Mouse (Mus musculus) limb, embryonic 15.5 days (tissue): ENCODE measurements around the gene Hist1h2be. TPM values are rescaled to one million over a fixed set of nuclear protein-coding genes. Genes with fewer than 3 reads are reported as not detected.
"Not testable (repeated sequence)": the region's sequence is repeated elsewhere in the genome, so short reads cannot be mapped to it uniquely, and the experiment has no call there.

Experiments
- ATAC-seq: fragments of 200-750 bp; cut with Nextera tagmentation; 2 replicates; pipeline ENCODE4 v1.8.0; 2017; ENCODE audit warnings: low read depth, moderate TSS enrichment; ENCODE audit not compliant: insufficient number of reproducible peaks, low FRiP score, low TSS enrichment
- H3K27ac ChIP-seq: fragments of 300-500 bp; sonication (generic); 2 replicates; pipeline ENCODE4 v1.5.1; 2015; ENCODE audit warnings: moderate library complexity, mild to moderate bottlenecking, inconsistent platforms
- H3K27me3 ChIP-seq: fragments of 300-500 bp; sonication (generic); 2 replicates; pipeline ENCODE4 v1.6.1; 2015; ENCODE audit warnings: inconsistent platforms
- H3K36me3 ChIP-seq: fragments of 300-500 bp; sonication (generic); 2 replicates; pipeline ENCODE4 v1.6.1; 2015; ENCODE audit warnings: inconsistent platforms
- H3K4me1 ChIP-seq: fragments of 300-500 bp; sonication (generic); 2 replicates; pipeline ENCODE4 v1.6.1; 2015; ENCODE audit warnings: inconsistent platforms
- H3K4me2 ChIP-seq: fragments of 300-500 bp; sonication (generic); 2 replicates; pipeline ENCODE4 v1.6.1; 2015; ENCODE audit warnings: mild to moderate bottlenecking, inconsistent platforms
- H3K4me3 ChIP-seq: fragments of 300-500 bp; sonication (generic); 2 replicates; pipeline ENCODE4 v1.5.1; 2015; ENCODE audit warnings: mild to moderate bottlenecking, inconsistent platforms
- H3K9ac ChIP-seq: fragments of 300-500 bp; sonication (generic); 2 replicates; pipeline ENCODE4 v1.6.1; 2015; ENCODE audit warnings: inconsistent platforms
- H3K9me3 ChIP-seq: fragments of 300-500 bp; sonication (generic); 2 replicates; pipeline ENCODE4 v1.6.1; 2016; ENCODE audit warnings: inconsistent platforms
- WGBS: fragments of 180-500 bp; shearing (Covaris S2); methylation state at CpG from one replicate; pipeline ENCODE4 v1.1.7; 2015; 5-methylcytosine and 5-hydroxymethylcytosine counted together
- polyA plus RNA-seq: library from polyadenylated mRNA; unstranded; fragments of >200 nt; fragmentation: Nextera tagmentation; extraction: Ambion mirVana; gene quantifications from 2 replicates; pipeline ENCODE4 v1.2.1, GENCODE M21; 2015

Hist1h2be gene
- polyA plus RNA-seq, 1 experiment from 2014 or later: 1.9 TPM

- whole genome bisulfite sequencing: 54% methylated on average over 8 of the region's 8 CpGs
- no peak for ATAC-seq
- peak overlapping the region; percentile 46; the same call in 1 of the 2 replicates for H3K4me3 ChIP-seq
- peaks cover 20% of the 10 kb centered on the region for H3K4me1 ChIP-seq
- H3K9me3 ChIP-seq: no peaks in the 10 kb centered on the region
- H3K4me2 ChIP-seq: peak overlapping the region; percentile 62
- H3K36me3 ChIP-seq: no peaks in the 10 kb centered on the region
- peak overlapping the region; percentile 92 for H3K27ac ChIP-seq
- no peaks in the 10 kb centered on the region for H3K27me3 ChIP-seq
- H3K9ac ChIP-seq: no peak overlapping the region
These were observed 68.7 kb downstream of the Hist1h2be start for GRCm38 (mm10) chr13:23551931-23552914.

DNA sequence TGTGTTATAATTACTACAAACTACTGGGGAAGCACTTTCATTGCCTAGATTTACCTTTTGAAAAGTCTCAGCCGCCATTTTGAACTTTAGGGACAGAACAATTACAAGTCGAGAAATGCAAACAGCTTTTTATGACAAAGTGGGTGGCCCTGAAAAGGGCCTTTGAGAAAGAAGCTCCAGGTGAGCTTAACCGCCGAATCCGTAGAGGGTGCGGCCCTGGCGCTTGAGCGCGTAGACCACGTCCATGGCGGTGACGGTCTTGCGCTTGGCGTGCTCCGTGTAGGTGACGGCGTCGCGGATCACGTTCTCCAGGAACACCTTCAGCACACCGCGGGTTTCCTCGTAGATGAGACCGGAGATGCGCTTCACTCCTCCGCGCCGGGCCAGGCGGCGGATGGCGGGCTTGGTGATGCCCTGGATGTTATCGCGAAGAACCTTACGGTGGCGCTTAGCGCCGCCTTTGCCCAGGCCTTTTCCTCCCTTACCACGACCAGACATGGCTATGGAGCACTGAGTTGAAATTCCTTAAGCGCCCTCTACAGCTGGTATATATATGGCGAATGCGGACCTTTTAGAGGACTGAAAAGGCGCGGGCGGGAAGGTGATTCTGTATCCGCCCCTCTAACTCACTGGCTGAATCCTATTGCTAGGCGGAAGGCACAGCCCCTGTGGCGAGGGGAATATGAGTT, 69.6 kb downstream of the Hist1h2be start, which contains the start of gene Hist1h4f:
TSS of gene Hist1h4f (minus strand) at position 503 of the 689 bp plus-strand sequence.
- not testable (repeated sequence) for H3K27me3 ChIP-seq, H3K9me3 ChIP-seq, H3K36me3 ChIP-seq
- Histone ChIP-seq H3K27ac (peak within 1 kb of the TSS; percentile 92), H3K4me1 (peaks cover 20% of the 10 kb centered on the region), H3K9ac (0 out of 2 replicates have a peak within 1 kb of the TSS, but pooled peaks have one; percentile 21), H3K4me2 (peak within 1 kb of the TSS; percentile 62), H3K4me3 (peak within 1 kb of the TSS; percentile 46)
- ATAC-seq: peak; percentile 80
- WGBS: under 1% methylated on average over 47 of the region's 47 CpGs

- Histone ChIP-seq H3K9me3 (no peaks in the 10 kb centered on the region), H3K4me1 (peaks cover 20% of the 10 kb centered on the region), H3K4me2 (peak overlapping the region; percentile 62), H3K36me3 (no peaks in the 10 kb centered on the region), H3K27ac (peak overlapping the region; percentile 92), H3K9ac (0 out of 2 replicates have a peak overlapping the region, but pooled peaks have one; percentile 21), H3K27me3 (no peaks in the 10 kb centered on the region), H3K4me3 (peak overlapping the region; percentile 46)
- ATAC-seq: no peak
- WGBS: 2% methylated on average over 3 of the region's 3 CpGs
These were observed 70.2 kb downstream of the Hist1h2be start for GRCm38 (mm10) chr13:23550761-23551145.

DNA sequence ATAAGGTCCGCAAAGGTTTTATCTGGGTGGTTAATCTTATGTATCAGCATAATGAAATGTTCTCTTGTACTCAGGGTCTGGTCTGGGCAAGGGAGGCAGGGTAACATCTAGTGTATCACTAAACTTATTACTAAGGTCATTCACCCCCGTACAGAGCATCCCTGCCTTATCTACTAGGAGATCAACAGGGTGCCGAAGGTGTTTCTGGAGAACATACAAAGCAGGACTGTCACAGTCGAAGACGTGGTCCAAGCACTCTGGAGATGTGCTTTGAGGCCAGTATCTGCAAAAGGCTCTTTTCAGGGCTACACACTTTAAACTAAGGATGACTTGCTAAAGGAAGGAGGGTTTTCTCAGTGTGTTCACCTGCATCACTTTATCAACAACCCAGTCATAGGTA, 74.2 kb downstream of the Hist1h2be start:
- Histone ChIP-seq H3K4me3 (no peak overlapping the region), H3K9ac (no peak overlapping the region), H3K27me3 (no peaks in the 10 kb centered on the region), H3K27ac (no peak overlapping the region), H3K4me1 (peaks cover 9% of the 10 kb centered on the region; the same call in 1 of the 2 replicates), H3K36me3 (no peaks in the 10 kb centered on the region), H3K4me2 (no peak overlapping the region), H3K9me3 (no peaks in the 10 kb centered on the region)
- WGBS: 76% methylated on average over 5 of the region's 5 CpGs
- ATAC-seq: no peak

DNA sequence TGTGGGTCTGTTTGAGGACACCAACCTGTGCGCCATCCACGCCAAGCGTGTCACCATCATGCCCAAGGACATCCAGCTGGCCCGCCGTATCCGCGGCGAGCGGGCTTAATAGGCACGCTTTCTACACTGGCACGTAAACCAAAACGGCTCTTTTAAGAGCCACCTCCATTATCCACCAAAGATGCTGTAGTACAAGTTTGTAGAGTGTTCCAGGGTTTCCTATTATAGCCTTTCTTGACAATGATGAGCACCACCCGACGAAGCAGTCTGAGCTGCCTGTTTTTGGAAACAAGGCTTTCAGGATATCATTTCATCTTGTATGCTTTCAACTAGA, 76.2 kb downstream of the Hist1h2be start:
- not testable (repeated sequence) for H3K9me3 ChIP-seq, ATAC-seq, H3K27me3 ChIP-seq, H3K4me1 ChIP-seq, H3K36me3 ChIP-seq, H3K9ac ChIP-seq
- under 1% methylated on average over 14 of the region's 14 CpGs for WGBS
- Histone ChIP-seq H3K4me2 (peak overlapping the region; percentile 57), H3K4me3 (peak overlapping the region; percentile 51), H3K27ac (peak overlapping the region; percentile 92; the same call in 1 of the 2 replicates)

DNA sequence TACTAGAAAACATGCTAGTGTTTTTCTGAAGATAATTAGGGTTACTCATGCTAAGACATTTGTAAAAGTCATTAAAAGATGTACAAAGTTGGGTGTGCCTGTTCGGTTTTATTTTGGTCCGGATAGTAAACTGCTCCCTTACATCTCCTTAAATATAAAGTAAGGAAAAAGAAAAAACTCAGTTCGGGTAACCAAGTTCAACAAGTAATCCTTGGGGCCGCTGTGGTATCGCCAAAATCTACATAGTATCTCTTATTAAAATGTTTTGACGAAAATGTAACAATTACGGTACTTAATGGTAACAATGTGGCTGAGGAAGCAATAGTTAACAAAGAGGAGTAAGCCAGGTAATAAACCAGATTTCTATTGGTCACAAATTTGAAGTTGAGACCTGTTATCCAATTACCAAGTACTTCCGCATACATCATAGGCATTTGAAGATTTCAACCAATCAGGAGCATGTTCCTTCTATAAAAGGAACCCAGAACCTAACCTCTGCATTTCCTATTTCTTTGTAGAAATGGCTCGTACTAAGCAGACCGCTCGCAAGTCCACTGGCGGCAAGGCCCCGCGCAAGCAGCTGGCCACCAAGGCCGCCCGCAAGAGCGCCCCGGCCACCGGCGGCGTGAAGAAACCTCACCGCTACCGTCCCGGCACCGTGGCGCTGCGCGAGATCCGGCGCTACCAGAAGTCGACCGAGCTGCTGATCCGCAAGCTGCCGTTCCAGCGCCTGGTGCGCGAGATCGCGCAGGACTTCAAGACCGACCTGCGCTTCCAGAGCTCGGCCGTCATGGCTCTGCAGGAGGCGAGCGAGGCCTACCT, 76.7 kb downstream of the Hist1h2be start, which contains the start of gene Hist1h3f:
TSS of gene Hist1h3f (plus strand) at position 88 of the 822 bp plus-strand sequence.
- Histone ChIP-seq H3K9me3 (no peaks in the 10 kb centered on the region), H3K9ac (peak within 1 kb of the TSS; percentile 37), H3K27ac (peak within 1 kb of the TSS; percentile 92), H3K36me3 (no peaks in the 10 kb centered on the region), H3K4me3 (peak within 1 kb of the TSS; percentile 51), H3K4me1 (peaks cover 4% of the 10 kb centered on the region; the same call in 1 of the 2 replicates), H3K27me3 (no peaks in the 10 kb centered on the region), H3K4me2 (peak within 1 kb of the TSS; percentile 57)
- WGBS: under 1% methylated on average over 36 of the region's 45 CpGs
- peak; percentile 89 for ATAC-seq

DNA sequence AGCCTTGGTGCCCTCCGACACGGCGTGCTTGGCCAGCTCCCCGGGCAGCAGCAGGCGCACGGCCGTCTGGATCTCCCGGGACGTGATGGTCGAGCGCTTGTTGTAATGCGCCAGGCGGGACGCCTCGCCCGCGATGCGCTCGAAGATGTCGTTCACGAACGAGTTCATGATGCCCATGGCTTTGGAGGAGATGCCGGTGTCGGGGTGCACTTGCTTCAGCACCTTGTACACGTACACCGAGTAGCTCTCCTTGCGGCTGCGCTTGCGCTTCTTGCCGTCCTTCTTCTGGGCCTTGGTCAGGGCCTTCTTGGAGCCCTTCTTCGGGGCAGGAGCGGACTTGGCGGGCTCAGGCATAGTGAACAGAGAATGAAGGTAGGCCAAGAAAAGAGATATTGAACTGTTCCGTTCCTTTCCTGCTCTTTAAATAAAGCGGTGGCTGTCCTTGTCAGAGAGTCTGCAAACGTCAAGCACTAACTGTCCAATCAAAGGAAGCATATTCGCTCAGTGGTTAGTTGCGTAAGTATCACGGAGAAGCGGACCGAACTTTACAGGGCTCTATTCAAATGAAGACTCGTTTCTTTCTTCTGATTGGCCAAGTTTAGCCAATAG, 77.8 kb downstream of the Hist1h2be start, which contains the start of gene Hist1h2bh:
TSS of gene Hist1h2bh (minus strand) at position 394 of the 609 bp plus-strand sequence.
- not testable (repeated sequence) for H3K36me3 ChIP-seq, H3K4me1 ChIP-seq, H3K9me3 ChIP-seq, H3K27me3 ChIP-seq
- whole genome bisulfite sequencing: under 1% methylated on average over 39 of the region's 42 CpGs
- Histone ChIP-seq H3K4me2 (peak within 1 kb of the TSS; percentile 57), H3K4me3 (peak within 1 kb of the TSS; percentile 51), H3K27ac (peak within 1 kb of the TSS; percentile 92), H3K9ac (peak within 1 kb of the TSS; percentile 37)
- ATAC-seq: peak; percentile 95

DNA sequence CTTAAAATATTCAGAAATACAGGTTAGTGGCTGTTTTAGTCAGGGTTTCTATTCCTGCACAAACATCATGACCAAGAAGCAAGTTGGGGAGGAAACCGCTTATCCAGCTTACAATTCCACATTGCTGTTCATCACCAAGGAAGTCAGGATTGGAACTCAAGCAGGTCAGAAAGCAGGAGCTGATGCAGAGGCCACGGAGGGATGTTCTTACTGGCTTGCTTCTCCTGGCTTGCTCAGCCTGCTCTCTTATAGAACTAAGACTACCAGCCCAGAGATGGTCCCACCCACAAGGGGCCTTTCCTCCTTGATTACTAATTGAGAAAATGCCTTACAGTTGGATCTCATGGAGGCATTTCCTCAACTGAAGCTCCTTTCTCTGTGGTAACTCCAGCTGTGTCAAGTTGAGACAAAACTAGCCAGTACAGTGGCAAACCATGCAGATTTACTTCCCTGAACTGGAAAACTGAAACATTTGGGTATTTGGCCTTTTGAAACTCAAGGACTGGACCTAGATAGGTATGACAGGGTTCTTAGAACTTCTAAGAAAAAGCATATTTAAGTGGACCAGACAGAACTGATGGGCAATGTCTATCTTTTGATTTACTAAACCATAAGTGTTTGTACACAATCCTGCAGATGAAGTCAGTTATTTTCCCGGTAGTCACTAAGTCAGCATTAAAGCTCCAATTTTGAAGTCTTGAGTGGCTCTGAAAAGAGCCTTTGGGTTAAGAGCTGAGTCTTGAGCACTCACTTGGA, 78.5 kb downstream of the Hist1h2be start:
- peak overlapping the region; percentile 44 for H3K4me3 ChIP-seq
- ATAC-seq, H3K4me1 ChIP-seq, H3K36me3 ChIP-seq, H3K9me3 ChIP-seq, H3K27me3 ChIP-seq: not testable (repeated sequence)
- H3K9ac ChIP-seq: peak overlapping the region; percentile 31
- 12% methylated on average over 3 of the region's 3 CpGs for WGBS
- H3K27ac ChIP-seq: peak overlapping the region; percentile 87
- H3K4me2 ChIP-seq: peak overlapping the region; percentile 56

- H3K36me3 ChIP-seq: no peaks in the 10 kb centered on the region
- no peaks in the 10 kb centered on the region for H3K9me3 ChIP-seq
- H3K4me3 ChIP-seq: no peak overlapping the region
- no peak for ATAC-seq
- H3K4me1 ChIP-seq: peaks cover 10% of the 10 kb centered on the region
- H3K4me2 ChIP-seq: no peak overlapping the region
- no peak overlapping the region for H3K27ac ChIP-seq
- no peaks in the 10 kb centered on the region for H3K27me3 ChIP-seq
- 68% methylated on average over 3 of the region's 3 CpGs for WGBS
- no peak overlapping the region for H3K9ac ChIP-seq
These were observed 79.4 kb downstream of the Hist1h2be start for GRCm38 (mm10) chr13:23541497-23541896.

GRCm38 (mm10) chr13:23539821-23540220, 81.1 kb downstream of the Hist1h2be start:
- not testable (repeated sequence) for H3K36me3 ChIP-seq, H3K27ac ChIP-seq, H3K9ac ChIP-seq, H3K4me2 ChIP-seq, H3K4me3 ChIP-seq, H3K9me3 ChIP-seq, H3K27me3 ChIP-seq, ATAC-seq
- peaks cover 16% of the 10 kb centered on the region for H3K4me1 ChIP-seq
- WGBS: 77% methylated on average over 1 of the region's 1 CpGs
